Mouse (Mus musculus): ENCODE measurements around the gene Ten1. TPM values are rescaled to one million over a fixed set of nuclear protein-coding genes. Genes with fewer than 3 reads are reported as not detected.

Gene Ten1
- total RNA-seq, 2 experiments from 2014 or later = 26.9 to 31.6 TPM

Other genes with a start within 250 kb of the Ten1 start
- 1 to 10 TPM; 1.9 to 6.7 TPM for gene Itgb4, start 224.1 kb upstream of the Ten1 start, total RNA-seq (2021)
- gene Galk1, start 186.1 kb upstream of the Ten1 start, total RNA-seq (2021) = 10 to 100 TPM in 1 of 2 experiments, 1 to 10 TPM in 1; 7.2 to 11.3 TPM
- 100 to 1,000 TPM; 132 to 170 TPM for gene H3f3b, start 170.9 kb upstream of the Ten1 start, total RNA-seq (2021)
- 1 to 10 TPM; 7.3 to 7.7 TPM for gene Unk, start 168.5 kb upstream of the Ten1 start, total RNA-seq (2021)
- gene Unc13d, start 120.9 kb upstream of the Ten1 start, total RNA-seq (2021) = under 1 TPM; 0.31 to 0.33 TPM
- 10 to 100 TPM; 61.6 to 65.3 TPM for gene Wbp2, start 111.9 kb upstream of the Ten1 start, total RNA-seq (2021)
- gene Trim47, start 71.6 kb upstream of the Ten1 start, total RNA-seq (2021) = 10 to 100 TPM; 21.2 to 21.3 TPM
- gene Trim65, start 67.7 kb upstream of the Ten1 start, total RNA-seq (2021) = 1 to 10 TPM; 3.3 to 3.5 TPM
- gene Mrpl38, start 60.0 kb upstream of the Ten1 start, total RNA-seq (2021) = 10 to 100 TPM; 41.8 to 49.5 TPM
- 10 to 100 TPM in 1 of 2 experiments, 1 to 10 TPM in 1; 9.1 to 11.6 TPM for gene Fbf1, start 30.7 kb upstream of the Ten1 start, total RNA-seq (2021)
- 10 to 100 TPM; 43.3 to 49.3 TPM for gene Acox1, start 190 bp downstream of the Ten1 start, total RNA-seq (2021)
- under 1 TPM; 0.09 to 0.14 TPM for gene Evpl, start 39.2 kb downstream of the Ten1 start, total RNA-seq (2021)
- gene Srp68, start 75.4 kb downstream of the Ten1 start, total RNA-seq (2021) = 10 to 100 TPM; 68.5 to 69.5 TPM
- under 1 TPM; 0.38 to 0.41 TPM for gene Galr2, start 82.1 kb downstream of the Ten1 start, total RNA-seq (2021)
- gene Exoc7, start 108.4 kb downstream of the Ten1 start, total RNA-seq (2021) = 10 to 100 TPM; 61.9 to 62.3 TPM
- under 1 TPM; 0.22 to 0.27 TPM for gene Foxj1, start 136.5 kb downstream of the Ten1 start, total RNA-seq (2021)
- gene Rnf157, start 214.2 kb downstream of the Ten1 start, total RNA-seq (2021) = 10 to 100 TPM; 38.3 to 48.7 TPM
- 10 to 100 TPM; 42.6 to 58.9 TPM for gene Ubald2, start 235.2 kb downstream of the Ten1 start, total RNA-seq (2021)

Data from gastrocnemius, postnatal 14 days (tissue).